Mouse (Mus musculus) kidney, postnatal 0 days (tissue): Measurements from ENCODE around the gene Cyp4v3. TPM values are rescaled to one million over a fixed set of nuclear protein-coding genes. Genes with fewer than 3 reads are reported as not detected.
A peak's percentile ranks its signal among the peaks of the same experiment; 100 is the strongest.

Source experiments
- ATAC-seq: fragments of 200-750 bp; cut with Nextera tagmentation; replicated peaks from 2 replicates; pipeline ENCODE4 v1.8.0; 2017; ENCODE audit warnings: low read depth, moderate number of reproducible peaks, moderate TSS enrichment, moderate library complexity; ENCODE audit not compliant: low FRiP score
- DNase-seq: peaks from one replicate; pipeline ENCODE4 v3.0.0-alpha.2; 2016; ENCODE audit warnings: low spot score
- H3K27ac ChIP-seq: fragments of 300-500 bp; sonication (generic); 2 replicates; pipeline ENCODE4 v1.5.1; 2014; ENCODE audit warnings: mild to moderate bottlenecking
- H3K27me3 ChIP-seq: fragments of 300-500 bp; sonication (generic); 2 replicates; pipeline ENCODE4 v1.6.1; 2014; ENCODE audit warnings: low read length, mixed read lengths; ENCODE audit not compliant: insufficient read depth
- H3K36me3 ChIP-seq: fragments of 300-500 bp; sonication (generic); 2 replicates; pipeline ENCODE4 v1.6.1; 2014; ENCODE audit warnings: low read length, mixed read lengths; ENCODE audit not compliant: insufficient read depth
- H3K4me1 ChIP-seq: fragments of 300-500 bp; sonication (generic); replicated peaks from 2 replicates; pipeline ENCODE4 v1.6.1; 2014; ENCODE audit warnings: antibody characterized with exemption, low read length, mixed read lengths; ENCODE audit not compliant: insufficient read depth
- H3K4me2 ChIP-seq: fragments of 300-500 bp; sonication (generic); 2 replicates; pipeline ENCODE4 v1.6.1; 2014; ENCODE audit warnings: mild to moderate bottlenecking, low read length, moderate library complexity, mixed read lengths
- H3K4me3 ChIP-seq: fragments of 300-500 bp; sonication (generic); replicated peaks from 2 replicates; pipeline ENCODE4 v1.5.1; 2014; ENCODE audit warnings: low read depth, low read length
- H3K9ac ChIP-seq: fragments of 300-500 bp; sonication (generic); 2 replicates; pipeline ENCODE4 v1.6.1; 2014; ENCODE audit warnings: low read depth, low read length
- H3K9me3 ChIP-seq: fragments of 300-500 bp; sonication (generic); replicated peaks from 2 replicates; pipeline ENCODE4 v1.6.1; 2016; ENCODE audit warnings: low read length, inconsistent platforms, mixed read lengths
- CTCF ChIP-seq: IDR thresholded peaks from 2 replicates; pipeline ENCODE4 v1.5.1; 2016; ENCODE audit warnings: antibody characterized with exemption, low read depth, mild to moderate bottlenecking, moderate library complexity
- WGBS: fragments of 180-500 bp; shearing (Covaris S2); extraction: QIAGEN DNeasy Blood & Tissue Kit; methylation state at CpG from one replicate; pipeline ENCODE4 v1.1.7; 2014; 5-methylcytosine and 5-hydroxymethylcytosine counted together
- polyA plus RNA-seq: library from polyadenylated mRNA; unstranded; fragments of >200 nt; fragmentation: Nextera tagmentation; extraction: Ambion mirVana; gene quantifications from 2 replicates; pipeline ENCODE4 v1.2.1, GENCODE M21; 2015

Gene Cyp4v3
- polyA plus RNA-seq, 1 experiment from 2014 or later, result 3.9 TPM

DNA sequence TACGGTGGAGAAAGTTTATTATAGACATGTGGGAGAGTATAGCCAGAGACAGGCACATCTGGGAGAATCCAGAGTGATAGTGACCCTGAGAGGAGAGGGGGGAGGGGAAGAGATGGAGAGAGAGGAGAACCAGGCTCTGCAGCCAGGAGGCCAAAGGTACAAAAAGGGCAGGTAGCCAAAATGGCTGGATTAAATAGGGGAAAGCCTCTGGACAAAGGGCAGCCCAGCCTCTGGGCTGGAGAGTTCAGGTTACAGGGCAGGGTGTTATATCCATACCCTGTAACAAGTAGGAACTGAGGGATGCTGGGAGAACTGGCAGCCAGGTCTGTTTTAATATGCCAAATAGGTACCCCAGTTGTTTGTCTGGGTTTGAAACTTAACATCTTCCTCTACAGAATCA is 30.2 kb upstream of the Cyp4v3 start:
- 61% methylated on average over 1 of the region's 1 CpGs for WGBS
- Histone ChIP-seq H3K27me3 (no peaks in the 10 kb centered on the region), H3K36me3 (no peaks in the 10 kb centered on the region), H3K27ac (no peak overlapping the region), H3K9me3 (no peaks in the 10 kb centered on the region), H3K4me3 (no peak overlapping the region), H3K9ac (no peak overlapping the region), H3K4me1 (no peaks in the 10 kb centered on the region), H3K4me2 (no peak overlapping the region)
- ATAC-seq, result no peak
- no peak for DNase-seq
- TF ChIP-seq CTCF, result no peak

DNA sequence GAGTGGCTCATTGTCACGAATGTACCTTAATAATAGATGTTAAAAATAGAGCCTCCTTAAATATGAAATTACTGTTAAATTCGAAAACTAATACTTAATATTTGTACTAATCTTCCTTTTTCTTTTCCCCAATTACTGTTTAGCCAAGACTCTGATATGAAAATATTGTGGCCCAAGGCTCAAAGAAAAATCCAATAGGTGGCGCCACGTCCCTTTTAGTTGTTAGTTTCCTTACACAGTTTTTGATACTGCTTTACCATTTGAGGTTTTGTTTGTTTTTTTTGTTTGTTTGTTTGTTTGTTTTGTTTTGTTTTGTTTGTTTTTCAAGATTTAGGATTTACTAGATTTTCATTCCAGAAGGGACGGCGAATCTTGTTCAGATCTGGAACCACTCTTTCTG is 29.3 kb upstream of the Cyp4v3 start:
- TF ChIP-seq CTCF, result peak; percentile 70
- WGBS, result 61% methylated on average over 6 of the region's 6 CpGs
- Histone ChIP-seq H3K4me3 (no peak overlapping the region), H3K27me3 (no peaks in the 10 kb centered on the region), H3K27ac (no peak overlapping the region), H3K9me3 (no peaks in the 10 kb centered on the region), H3K9ac (no peak overlapping the region), H3K4me1 (0 out of 2 replicates have a peak, but pooled peaks cover 8% of the 10 kb centered on the region), H3K4me2 (no peak overlapping the region), H3K36me3 (no peaks in the 10 kb centered on the region)
- DNase-seq (peak; percentile 30), ATAC-seq (no peak)

DNA sequence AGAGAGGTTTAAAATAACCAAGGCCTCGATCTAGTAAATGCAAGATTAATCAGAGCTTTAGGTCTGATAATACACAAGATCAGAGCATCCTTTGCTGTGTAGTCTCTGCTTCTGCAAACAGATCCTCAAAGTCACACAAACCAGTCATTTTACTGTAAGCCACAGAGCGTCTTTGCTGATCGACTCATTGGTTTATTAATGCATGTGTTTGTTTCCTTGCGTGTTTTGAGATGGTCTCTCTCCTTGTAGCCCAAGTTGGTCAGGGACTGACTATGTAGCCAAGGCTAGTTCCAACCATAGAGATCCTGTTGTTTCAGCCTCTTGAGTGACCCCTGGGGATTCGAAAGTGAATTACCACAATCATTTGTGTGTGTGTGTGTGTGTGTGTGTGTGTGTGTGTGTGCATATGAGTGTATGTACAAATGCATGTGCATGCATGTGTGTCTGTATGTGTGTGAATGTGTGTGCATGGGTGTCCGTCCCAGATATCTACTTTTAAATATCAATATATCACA is 26.1 kb upstream of the Cyp4v3 start:
- DNase-seq (no peak), ATAC-seq (peak; percentile 31; the same call in 1 of the 2 replicates)
- Histone ChIP-seq H3K4me1 (0 out of 2 replicates have a peak, but pooled peaks cover 8% of the 10 kb centered on the region), H3K36me3 (no peaks in the 10 kb centered on the region), H3K9ac (no peak overlapping the region), H3K9me3 (no peaks in the 10 kb centered on the region), H3K4me2 (peak overlapping the region; percentile 95), H3K27me3 (no peaks in the 10 kb centered on the region), H3K27ac (peak overlapping the region; percentile 80; the same call in 1 of the 2 replicates), H3K4me3 (peak overlapping the region; percentile 69)
- peak; percentile 42 for TF ChIP-seq CTCF
- 77% methylated on average over 6 of the region's 6 CpGs for WGBS

DNA sequence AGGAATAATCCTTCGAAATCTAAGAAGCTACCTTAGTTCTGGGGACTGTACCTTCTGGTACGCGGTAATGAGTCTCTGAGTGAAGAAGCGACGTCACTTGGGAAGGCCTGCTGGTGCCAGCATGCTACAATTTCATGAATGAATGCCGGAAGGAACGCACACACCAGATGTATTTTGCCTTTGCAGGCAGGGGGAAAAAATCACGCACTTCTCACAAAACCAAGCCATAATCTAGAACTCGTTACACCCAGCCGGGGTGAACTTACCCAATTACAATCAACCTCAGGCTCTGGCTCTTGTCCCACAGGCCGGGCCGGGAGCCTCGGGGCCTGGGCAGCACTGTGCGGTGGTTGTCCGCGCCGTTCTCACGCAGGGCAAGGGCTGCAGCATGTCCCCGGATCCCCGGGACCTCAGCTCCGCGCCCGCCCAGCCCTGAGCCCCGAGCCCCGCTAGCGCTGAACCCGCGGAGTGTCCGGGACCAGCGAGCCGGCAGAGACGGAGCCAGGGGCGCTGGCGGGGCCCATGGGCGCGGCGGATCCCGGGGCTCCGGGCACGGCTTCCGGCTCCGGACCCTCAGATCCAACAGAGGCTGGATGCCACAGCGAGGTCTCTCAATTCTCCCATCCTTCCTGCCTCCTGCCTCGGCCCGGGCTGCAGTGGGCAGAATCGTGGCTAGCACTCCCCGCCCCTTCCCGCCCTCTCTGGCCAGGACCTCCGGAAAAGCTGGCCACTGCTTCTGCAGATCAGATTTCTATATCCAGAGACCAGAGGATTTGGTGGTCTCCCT is 25.3 kb upstream of the Cyp4v3 start:
- H3K27ac ChIP-seq, result peak overlapping the region; percentile 80
- H3K4me3 ChIP-seq, result peak overlapping the region; percentile 69
- H3K9ac ChIP-seq, result peak overlapping the region; percentile 79
- no peaks in the 10 kb centered on the region for H3K9me3 ChIP-seq
- no peak for TF ChIP-seq CTCF
- 0 out of 2 replicates have a peak, but pooled peaks cover 8% of the 10 kb centered on the region for H3K4me1 ChIP-seq
- ATAC-seq, result peak; percentile 61
- no peaks in the 10 kb centered on the region for H3K27me3 ChIP-seq
- DNase-seq, result peak; percentile 54
- H3K36me3 ChIP-seq, result no peaks in the 10 kb centered on the region
- WGBS, result 3% methylated on average over 49 of the region's 49 CpGs
- H3K4me2 ChIP-seq, result peak overlapping the region; percentile 95

DNA sequence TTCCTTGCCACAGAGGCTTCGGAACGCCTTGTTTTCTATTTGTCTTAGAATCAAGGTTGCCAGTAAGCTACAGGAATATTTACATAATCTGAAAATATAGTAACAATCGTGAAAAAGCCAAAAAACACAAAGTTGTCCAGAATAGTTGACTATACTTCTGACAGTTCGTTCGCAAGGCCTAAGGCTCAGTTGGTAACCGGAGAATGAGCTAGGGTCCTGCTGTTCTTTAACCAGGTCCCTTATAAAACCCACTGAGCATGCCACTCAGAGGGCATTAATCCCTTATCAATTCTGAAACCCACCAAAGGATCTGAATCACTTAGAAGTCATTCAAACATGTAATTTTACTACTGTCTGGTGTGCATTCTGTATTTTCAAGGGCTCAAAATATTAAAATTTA is 22.8 kb upstream of the Cyp4v3 start:
- Histone ChIP-seq H3K4me1 (0 out of 2 replicates have a peak, but pooled peaks cover 8% of the 10 kb centered on the region), H3K27me3 (no peaks in the 10 kb centered on the region), H3K36me3 (peaks cover 10% of the 10 kb centered on the region; the same call in 1 of the 2 replicates), H3K4me2 (no peak overlapping the region), H3K9ac (no peak overlapping the region), H3K4me3 (no peak overlapping the region), H3K27ac (peak overlapping the region; percentile 51; the same call in 1 of the 2 replicates), H3K9me3 (no peaks in the 10 kb centered on the region)
- no peak for TF ChIP-seq CTCF
- ATAC-seq, result no peak
- WGBS, result 60% methylated on average over 6 of the region's 6 CpGs
- no peak for DNase-seq

DNA sequence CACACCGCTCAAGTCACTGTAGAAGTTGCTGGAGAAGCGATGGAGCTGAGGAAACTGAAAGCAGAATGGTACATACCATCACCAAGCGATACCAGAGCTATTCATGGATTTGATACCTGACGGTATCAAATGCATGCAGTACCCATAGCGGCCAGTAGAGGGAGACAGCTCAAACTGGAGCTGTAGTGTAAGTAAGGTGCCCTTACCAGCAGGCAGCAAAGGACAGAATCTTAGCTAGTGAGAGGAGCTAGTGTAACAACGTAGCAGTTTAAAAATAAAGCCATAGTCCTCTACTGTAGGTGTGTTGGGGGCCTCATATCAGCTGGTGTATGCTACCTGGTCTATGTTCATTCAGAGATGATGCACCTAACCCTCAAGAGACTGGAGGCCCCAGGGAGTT is 12.0 kb upstream of the Cyp4v3 start:
- peak; percentile 97 for TF ChIP-seq CTCF
- Histone ChIP-seq H3K27ac (no peak overlapping the region), H3K27me3 (no peaks in the 10 kb centered on the region), H3K4me3 (no peak overlapping the region), H3K9me3 (no peaks in the 10 kb centered on the region), H3K9ac (no peak overlapping the region), H3K4me1 (no peaks in the 10 kb centered on the region), H3K4me2 (no peak overlapping the region), H3K36me3 (peaks cover 37% of the 10 kb centered on the region)
- 22% methylated on average over 6 of the region's 6 CpGs for WGBS
- ATAC-seq (peak; percentile 76), DNase-seq (peak; percentile 85)
